Mouse (Mus musculus): ENCODE measurements around the gene Ckb. TPM values are rescaled to one million over a fixed set of nuclear protein-coding genes. Genes with fewer than 3 reads are reported as not detected.
"Not testable (repeated sequence)": the region's sequence is repeated elsewhere in the genome, so short reads cannot be mapped to it uniquely, and the experiment has no call there.

Ckb gene
- total RNA-seq, 2 experiments from 2014 or later: 67.8 to 74.5 TPM

- peak; percentile 67 to 87 for DNase-seq
Observed at GRCm38 (mm10) chr12:111669000-111669788, 2.9 kb downstream of the Ckb start.

- peak; percentile 95 to 100 for DNase-seq
Observed at GRCm38 (mm10) chr12:111668457-111668912, 3.7 kb downstream of the Ckb start.

GRCm38 (mm10) chr12:111667421-111667820, 4.7 kb downstream of the Ckb start:
- no peak for DNase-seq

- no peak for DNase-seq
Observed at GRCm38 (mm10) chr12:111666380-111666779, 5.8 kb downstream of the Ckb start.

GRCm38 (mm10) chr12:111665041-111665880, 6.9 kb downstream of the Ckb start:
- no peak for DNase-seq

GRCm38 (mm10) chr12:111664144-111664634, 7.9 kb downstream of the Ckb start:
- peak; percentile 68 to 76 for DNase-seq

GRCm38 (mm10) chr12:111663228-111664143, 8.7 kb downstream of the Ckb start:
- DNase-seq: no peak

GRCm38 (mm10) chr12:111661554-111661953, 10.6 kb downstream of the Ckb start:
- DNase-seq: not testable (repeated sequence)

- no peak for DNase-seq
Observed at GRCm38 (mm10) chr12:111660628-111661027, 11.5 kb downstream of the Ckb start.

GRCm38 (mm10) chr12:111659331-111659730, 12.8 kb downstream of the Ckb start:
- DNase-seq: no peak

GRCm38 (mm10) chr12:111655695-111656094, 16.4 kb downstream of the Ckb start:
- no peak for DNase-seq

GRCm38 (mm10) chr12:111653434-111653833, 18.7 kb downstream of the Ckb start:
- DNase-seq: peak; percentile 69 to 82

- DNase-seq: no peak
Observed at GRCm38 (mm10) chr12:111652953-111653352, 19.2 kb downstream of the Ckb start.

GRCm38 (mm10) chr12:111648061-111648645, 24.0 kb downstream of the Ckb start:
- DNase-seq: peak; percentile 38 to 78

Other genes starting within 250 kb of the Ckb start
- 10 to 100 TPM; 45.1 to 52.6 TPM for gene Tnfaip2, start 229.9 kb downstream of the Ckb start, total RNA-seq (2021)
- gene Gm266, start 186.5 kb downstream of the Ckb start, total RNA-seq (2021): not detected
- gene Eif5, start 134.3 kb downstream of the Ckb start, total RNA-seq (2021): 100 to 1,000 TPM; 170 to 186 TPM
- gene Mark3, start 97.8 kb downstream of the Ckb start, total RNA-seq (2021): 10 to 100 TPM; 45.5 to 47.4 TPM
- 1 to 10 TPM; 5.8 to 6.5 TPM for gene Trmt61a, start 5.8 kb upstream of the Ckb start, total RNA-seq (2021)
- 10 to 100 TPM; 19.7 to 26.3 TPM for gene Bag5, start 40.9 kb upstream of the Ckb start, total RNA-seq (2021)
- 10 to 100 TPM; 33.9 to 36.8 TPM for gene Apopt1, start 40.9 kb upstream of the Ckb start, total RNA-seq (2021)
- gene Klc1, start 86.5 kb upstream of the Ckb start, total RNA-seq (2021): 10 to 100 TPM; 77.1 to 83.0 TPM
- 1 to 10 TPM in 1 of 2 experiments, under 1 TPM in 1; 0.72 to 1.6 TPM for gene Xrcc3, start 141.5 kb upstream of the Ckb start, total RNA-seq (2021)
- gene Zfyve21, start 141.8 kb upstream of the Ckb start, total RNA-seq (2021): 10 to 100 TPM; 71.6 to 77.3 TPM
- gene Ppp1r13b, start 235.8 kb upstream of the Ckb start, total RNA-seq (2021): 10 to 100 TPM; 16.9 to 17.8 TPM

Data from heart, adult 18-20 months (tissue).